Mouse (Mus musculus) neural tube, embryonic 15.5 days (tissue): Measurements from ENCODE around the gene D17Wsu92e. TPM values are rescaled to one million over a fixed set of nuclear protein-coding genes. Genes with fewer than 3 reads are reported as not detected.
A peak's percentile ranks its signal among the peaks of the same experiment; 100 is the strongest.

Source experiments
- ATAC-seq: fragments of 200-750 bp; cut with Nextera tagmentation; 2 replicates; pipeline ENCODE4 v1.8.0; 2017; ENCODE audit warnings: mild to moderate bottlenecking, moderate TSS enrichment, moderate library complexity; ENCODE audit not compliant: low FRiP score
- H3K27ac ChIP-seq: fragments of 300-500 bp; sonication (generic); replicated peaks from 2 replicates; pipeline ENCODE4 v1.5.1; 2015; ENCODE audit warnings: mild to moderate bottlenecking, inconsistent platforms
- H3K27me3 ChIP-seq: fragments of 300-500 bp; sonication (generic); replicated peaks from 2 replicates; pipeline ENCODE4 v1.6.1; 2015; ENCODE audit warnings: inconsistent platforms
- H3K36me3 ChIP-seq: fragments of 300-500 bp; sonication (generic); 2 replicates; pipeline ENCODE4 v1.6.1; 2015; ENCODE audit warnings: inconsistent platforms
- H3K4me1 ChIP-seq: fragments of 300-500 bp; sonication (generic); 2 replicates; pipeline ENCODE4 v1.6.1; 2015; ENCODE audit warnings: inconsistent platforms
- H3K4me2 ChIP-seq: fragments of 300-500 bp; sonication (generic); 2 replicates; pipeline ENCODE4 v1.6.1; 2015; ENCODE audit warnings: inconsistent platforms, mild to moderate bottlenecking, moderate library complexity
- H3K4me3 ChIP-seq: fragments of 300-500 bp; sonication (generic); replicated peaks from 2 replicates; pipeline ENCODE4 v1.5.1; 2015; ENCODE audit warnings: mild to moderate bottlenecking, inconsistent platforms
- H3K9ac ChIP-seq: fragments of 300-500 bp; sonication (generic); replicated peaks from 2 replicates; pipeline ENCODE4 v1.6.1; 2015; ENCODE audit warnings: mild to moderate bottlenecking, inconsistent platforms
- H3K9me3 ChIP-seq: fragments of 300-500 bp; sonication (generic); replicated peaks from 2 replicates; pipeline ENCODE4 v1.6.1; 2016; ENCODE audit warnings: inconsistent platforms
- WGBS: fragments of 180-500 bp; shearing (Covaris S2); methylation state at CpG from one replicate; pipeline ENCODE4 v1.1.7; 2015; ENCODE audit warnings: mixed read lengths; 5-methylcytosine and 5-hydroxymethylcytosine counted together
- polyA plus RNA-seq: library from polyadenylated mRNA; unstranded; fragments of >200 nt; fragmentation: Nextera tagmentation; extraction: Ambion mirVana; gene quantifications from 2 replicates; pipeline ENCODE4 v1.2.1, GENCODE M21; 2015

D17Wsu92e gene
- 9.3 and 12.2 TPM in 2 replicates for polyA plus RNA-seq

DNA sequence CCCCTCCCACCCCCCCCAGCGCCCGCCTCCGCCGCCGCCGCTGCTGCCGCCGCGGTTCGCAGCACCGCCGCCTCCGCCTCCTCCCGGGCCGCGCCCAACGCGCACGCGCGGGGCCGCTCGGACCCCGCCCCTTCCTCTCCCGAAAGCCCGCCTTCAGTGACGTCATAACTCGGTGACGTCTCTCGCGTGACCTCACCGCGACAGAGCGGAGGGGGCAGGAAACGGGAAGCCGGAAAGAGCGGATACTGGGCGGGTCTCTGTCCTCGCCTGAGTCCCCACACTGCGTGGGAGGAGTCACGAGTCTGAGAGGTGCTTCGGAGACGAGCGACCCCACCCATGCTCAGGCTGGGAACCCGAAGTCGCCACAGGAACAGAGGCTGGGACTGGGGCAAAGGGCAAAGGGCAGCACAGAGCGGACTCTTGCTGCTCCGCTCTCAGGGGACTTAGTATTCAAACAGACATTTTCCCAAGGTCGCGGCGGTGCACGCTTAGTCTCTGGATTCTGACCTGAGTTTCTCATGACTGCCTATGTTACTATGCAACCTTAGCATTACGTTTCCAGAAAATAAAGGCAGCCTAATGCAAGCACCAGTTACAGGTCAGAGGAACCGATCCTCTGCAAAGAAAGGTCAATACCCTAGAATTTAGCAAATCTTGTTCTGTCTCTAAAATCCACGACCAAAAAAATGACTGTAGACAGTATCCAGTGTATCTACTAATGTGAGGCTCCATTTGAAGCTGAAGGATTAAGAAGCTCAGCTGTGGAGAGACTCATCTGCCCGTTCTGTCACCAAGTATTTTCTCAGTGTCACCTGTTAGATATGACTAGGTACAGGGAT, at the start of gene D17Wsu92e:
Gene D17Wsu92e, minus strand, starts transcription at position 81 of the 839 bp plus-strand sequence.
- Histone ChIP-seq H3K4me3 (peak within 1 kb of the TSS; percentile 99), H3K36me3 (no peaks in the 10 kb centered on the region), H3K27ac (peak within 1 kb of the TSS; percentile 94), H3K27me3 (no peaks in the 10 kb centered on the region), H3K4me2 (peak within 1 kb of the TSS; percentile 84), H3K4me1 (peaks cover 29% of the 10 kb centered on the region), H3K9me3 (no peaks in the 10 kb centered on the region), H3K9ac (peak within 1 kb of the TSS; percentile 94)
- 3% methylated on average over 40 of the region's 56 CpGs for WGBS
- peak; percentile 97 for ATAC-seq

DNA sequence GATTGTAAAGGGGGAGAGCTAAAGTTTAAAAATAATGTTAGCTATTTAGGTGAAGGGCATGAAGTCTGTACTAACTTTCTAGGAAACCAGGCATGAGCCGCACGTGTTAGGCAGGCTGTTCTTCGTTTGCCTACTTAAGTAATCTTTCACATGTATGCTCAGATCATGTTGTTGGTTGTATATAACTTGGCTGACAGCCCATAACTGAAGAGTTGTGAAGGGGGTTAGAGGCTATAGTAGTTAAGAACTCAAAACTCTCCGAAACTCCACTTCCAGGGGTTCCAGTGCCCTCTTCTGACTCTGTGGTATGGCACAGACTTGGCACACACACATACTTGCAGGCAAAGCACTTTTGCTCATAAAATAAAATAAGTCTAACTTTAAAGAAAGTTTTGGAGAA, 46.3 kb upstream of the D17Wsu92e start:
- WGBS = 92% methylated on average over 4 of the region's 4 CpGs
- Histone ChIP-seq H3K4me1 (peaks cover 4% of the 10 kb centered on the region; the same call in 1 of the 2 replicates), H3K9me3 (no peaks in the 10 kb centered on the region), H3K27ac (no peak overlapping the region), H3K4me2 (no peak overlapping the region), H3K36me3 (no peaks in the 10 kb centered on the region), H3K27me3 (no peaks in the 10 kb centered on the region), H3K4me3 (no peak overlapping the region), H3K9ac (no peak overlapping the region)
- no peak for ATAC-seq

DNA sequence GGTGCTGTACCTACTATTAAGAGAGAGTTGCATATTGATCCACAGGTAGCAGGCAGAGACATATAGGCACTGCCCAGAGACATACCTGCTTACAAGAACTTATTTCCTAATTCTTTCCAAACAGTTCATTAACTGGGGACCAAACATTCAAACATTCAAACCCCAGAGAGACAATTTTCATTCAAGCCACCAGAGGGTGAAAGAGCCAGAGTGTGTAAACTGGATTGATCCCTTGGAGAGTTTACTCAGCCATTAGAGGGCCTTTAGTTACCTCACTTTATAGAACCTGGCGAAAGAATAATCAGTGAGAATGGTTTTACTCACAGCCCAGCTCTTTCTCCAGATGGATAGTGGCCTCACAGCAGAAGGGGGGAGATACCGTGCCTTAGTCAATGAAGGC, 45.0 kb upstream of the D17Wsu92e start:
- Histone ChIP-seq H3K36me3 (no peaks in the 10 kb centered on the region), H3K27ac (no peak overlapping the region), H3K4me2 (no peak overlapping the region), H3K9me3 (no peaks in the 10 kb centered on the region), H3K4me1 (peaks cover 10% of the 10 kb centered on the region; the same call in 1 of the 2 replicates), H3K27me3 (no peaks in the 10 kb centered on the region), H3K9ac (no peak overlapping the region), H3K4me3 (no peak overlapping the region)
- 57% methylated on average over 2 of the region's 2 CpGs for WGBS
- ATAC-seq = no peak

DNA sequence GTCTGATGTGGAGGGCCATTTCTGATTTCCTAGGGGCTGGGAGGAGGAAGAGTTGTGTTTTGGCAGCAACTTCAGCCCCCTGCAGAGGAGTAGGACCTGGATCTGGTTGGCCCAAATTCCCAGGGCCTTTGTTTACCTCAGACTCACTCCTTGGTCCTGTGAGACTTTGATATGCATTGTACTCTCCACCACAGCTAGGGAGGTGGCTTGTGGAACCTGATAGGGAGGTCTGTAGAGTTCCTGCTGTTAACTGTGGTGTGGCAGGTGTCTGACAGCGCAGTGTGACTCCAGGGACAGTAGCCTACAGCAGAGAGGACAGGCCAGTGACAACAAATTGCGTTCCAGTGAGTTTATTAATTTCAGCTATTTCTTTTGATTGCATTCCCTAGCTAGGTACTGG, 38.7 kb upstream of the D17Wsu92e start:
- H3K27ac ChIP-seq = no peak overlapping the region
- no peaks in the 10 kb centered on the region for H3K9me3 ChIP-seq
- no peak overlapping the region for H3K4me2 ChIP-seq
- WGBS = 28% methylated on average over 2 of the region's 2 CpGs
- no peak overlapping the region for H3K9ac ChIP-seq
- no peaks in the 10 kb centered on the region for H3K27me3 ChIP-seq
- no peak overlapping the region for H3K4me3 ChIP-seq
- ATAC-seq = no peak
- peaks cover 7% of the 10 kb centered on the region; the same call in 1 of the 2 replicates for H3K36me3 ChIP-seq
- peaks cover 35% of the 10 kb centered on the region for H3K4me1 ChIP-seq

DNA sequence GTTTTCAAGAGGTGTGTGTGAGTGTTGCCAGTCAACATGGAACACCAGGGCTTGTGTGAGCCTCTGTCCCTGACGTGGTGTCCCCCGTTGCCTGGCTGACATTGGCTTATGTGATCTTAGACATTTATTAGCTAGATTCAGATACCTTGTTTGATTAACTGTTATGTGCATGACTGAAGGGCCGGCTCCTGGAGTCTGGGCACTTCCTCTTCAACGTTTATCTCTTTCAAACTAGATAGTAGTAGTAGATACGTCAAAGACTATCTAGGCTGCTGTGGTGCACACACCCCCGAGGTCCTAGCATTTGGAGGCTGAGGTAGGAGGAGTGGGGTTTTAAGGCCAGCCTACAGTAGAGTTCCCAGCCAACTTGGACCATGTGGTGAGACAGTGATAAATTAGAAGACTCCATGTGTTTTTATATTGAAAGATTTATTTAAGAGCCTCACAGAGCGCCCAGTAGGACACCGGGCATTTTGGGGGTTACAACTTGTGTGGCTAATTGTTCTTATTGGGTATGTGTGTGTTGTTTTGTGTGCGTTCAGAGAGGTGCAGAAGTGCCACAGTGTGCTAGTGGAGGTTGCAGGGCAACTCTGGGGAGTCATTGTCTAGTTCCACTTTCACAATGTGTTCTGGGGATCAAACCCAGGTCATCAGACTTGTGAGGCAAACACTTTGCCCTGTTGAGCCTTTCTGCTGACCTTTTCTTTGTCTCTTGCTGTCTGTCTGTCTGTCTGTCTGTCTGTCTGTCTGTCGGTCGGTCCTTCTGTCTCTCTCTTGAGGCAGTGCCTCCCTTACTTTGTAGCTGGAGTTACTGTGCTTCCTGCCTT, 37.4 kb upstream of the D17Wsu92e start:
- peak overlapping the region; percentile 69 for H3K9ac ChIP-seq
- H3K4me1 ChIP-seq = peaks cover 35% of the 10 kb centered on the region
- 34% methylated on average over 11 of the region's 11 CpGs for WGBS
- peak overlapping the region; percentile 82 for H3K4me2 ChIP-seq
- H3K4me3 ChIP-seq = peak overlapping the region; percentile 90
- ATAC-seq = no peak
- peaks cover 15% of the 10 kb centered on the region for H3K36me3 ChIP-seq
- 0 out of 2 replicates have a peak overlapping the region, but pooled peaks have one; percentile 86 for H3K27ac ChIP-seq
- H3K27me3 ChIP-seq = no peaks in the 10 kb centered on the region
- H3K9me3 ChIP-seq = no peaks in the 10 kb centered on the region

DNA sequence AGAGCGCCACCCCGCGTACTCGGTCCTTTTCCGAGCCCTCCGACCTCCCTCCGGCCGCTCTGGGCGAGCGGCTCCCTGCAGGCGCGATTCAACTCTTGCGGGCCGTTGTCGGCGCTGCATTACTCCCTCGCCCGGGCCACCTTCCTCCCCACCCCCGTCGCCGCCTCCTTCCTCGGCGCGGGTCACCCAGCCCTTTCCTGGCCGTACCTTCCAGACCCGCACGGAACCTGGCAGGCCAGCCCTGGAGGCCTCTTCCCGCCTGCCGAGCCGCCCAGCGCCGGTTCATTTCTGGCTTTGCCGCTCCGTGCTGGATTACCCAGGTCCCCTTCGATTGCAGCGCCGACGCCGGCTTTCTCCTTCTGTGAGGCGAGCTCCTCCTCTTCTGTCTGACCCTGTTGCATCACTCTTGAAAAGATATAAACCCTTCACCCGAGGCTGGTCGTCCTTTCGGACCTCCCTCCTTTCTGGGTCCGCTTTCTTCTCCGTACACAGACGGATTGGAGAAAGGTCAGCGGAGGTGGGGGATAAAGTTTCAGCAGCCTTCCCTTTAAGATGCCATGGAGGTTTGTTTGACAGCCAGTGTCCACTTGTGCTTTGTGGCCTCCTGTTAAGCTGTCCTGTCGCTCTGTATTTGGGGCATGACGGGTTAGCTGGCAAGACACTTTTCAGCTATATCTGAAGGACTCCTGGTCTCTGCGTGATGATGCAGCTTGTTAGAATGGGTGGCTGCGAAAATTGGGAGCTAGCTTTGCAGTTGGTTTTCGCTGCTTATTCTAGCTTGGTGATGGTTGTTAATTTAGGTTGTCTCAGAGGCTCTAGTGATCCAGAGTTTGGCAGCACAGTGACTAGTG, 36.6 kb upstream of the D17Wsu92e start:
- H3K36me3 ChIP-seq = peaks cover 23% of the 10 kb centered on the region
- WGBS = 2% methylated on average over 46 of the region's 52 CpGs
- H3K4me3 ChIP-seq = peak overlapping the region; percentile 90
- H3K9me3 ChIP-seq = no peaks in the 10 kb centered on the region
- peaks cover 35% of the 10 kb centered on the region for H3K4me1 ChIP-seq
- peak overlapping the region; percentile 82 for H3K4me2 ChIP-seq
- peak overlapping the region; percentile 86 for H3K27ac ChIP-seq
- H3K9ac ChIP-seq = peak overlapping the region; percentile 69
- H3K27me3 ChIP-seq = no peaks in the 10 kb centered on the region
- peak; percentile 67; the same call in 1 of the 2 replicates for ATAC-seq

DNA sequence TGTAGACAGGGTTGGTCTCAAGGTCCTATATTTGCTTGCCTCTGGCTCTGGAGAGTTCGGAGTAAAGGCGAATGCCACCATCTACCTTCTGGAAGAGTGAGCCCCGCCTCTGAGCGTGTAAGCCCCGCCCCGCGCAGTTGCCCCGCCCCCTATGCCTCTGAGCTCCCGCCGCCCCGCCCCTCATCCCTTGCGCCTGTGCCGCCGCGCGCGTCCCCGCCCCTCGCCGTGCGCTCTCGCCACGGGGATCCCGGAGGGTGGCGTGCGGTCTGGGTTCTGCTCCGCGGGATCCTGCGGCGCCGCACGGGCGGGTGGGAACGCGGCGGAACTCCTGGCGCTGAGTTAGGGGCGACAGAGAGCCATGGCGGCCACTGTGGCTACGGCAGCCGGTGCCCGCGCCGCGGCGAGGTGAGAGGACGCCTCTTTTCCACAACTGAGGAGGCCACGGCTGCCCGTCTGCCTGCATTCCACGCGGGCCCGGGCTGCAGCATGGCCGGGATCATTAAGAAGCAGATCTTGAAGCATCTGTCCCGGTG, 35.9 kb upstream of the D17Wsu92e start, which contains the start of gene Uhrf1bp1:
Gene Uhrf1bp1, plus strand, starts transcription at position 177 of the 533 bp plus-strand sequence.
- WGBS = under 1% methylated on average over 54 of the region's 54 CpGs

DNA sequence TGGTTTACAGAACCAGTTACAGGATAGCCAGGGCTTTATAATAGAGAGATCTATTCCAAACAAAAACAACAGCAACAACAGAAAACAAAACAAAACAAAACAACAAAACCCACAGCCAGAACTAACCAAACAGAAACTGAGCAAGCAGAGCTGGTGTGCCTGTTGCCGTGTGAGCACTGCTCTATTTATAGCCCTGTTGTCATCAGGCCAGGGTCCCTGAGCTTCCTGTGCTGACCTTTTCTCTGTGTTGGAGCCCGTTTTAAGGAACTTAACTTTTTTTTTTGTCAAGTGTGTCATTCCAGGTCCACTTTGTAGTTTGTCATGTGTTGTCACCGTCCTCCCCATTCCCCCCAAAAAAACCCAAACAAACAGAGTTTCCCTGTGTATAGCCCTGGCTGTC, 30.6 kb upstream of the D17Wsu92e start:
- H3K36me3 ChIP-seq = peaks cover 78% of the 10 kb centered on the region
- WGBS = 74% methylated on average over 3 of the region's 3 CpGs

More for the DNA sequence above, 35.9 kb upstream of the D17Wsu92e start, which contains the start of gene Uhrf1bp1:
- peak; percentile 92 for ATAC-seq
- Histone ChIP-seq H3K36me3 (peaks cover 27% of the 10 kb centered on the region), H3K9ac (peak within 1 kb of the TSS; percentile 69), H3K27ac (peak within 1 kb of the TSS; percentile 86), H3K4me3 (peak within 1 kb of the TSS; percentile 90), H3K4me2 (peak within 1 kb of the TSS; percentile 82), H3K9me3 (no peaks in the 10 kb centered on the region), H3K27me3 (no peaks in the 10 kb centered on the region), H3K4me1 (peaks cover 35% of the 10 kb centered on the region)

DNA sequence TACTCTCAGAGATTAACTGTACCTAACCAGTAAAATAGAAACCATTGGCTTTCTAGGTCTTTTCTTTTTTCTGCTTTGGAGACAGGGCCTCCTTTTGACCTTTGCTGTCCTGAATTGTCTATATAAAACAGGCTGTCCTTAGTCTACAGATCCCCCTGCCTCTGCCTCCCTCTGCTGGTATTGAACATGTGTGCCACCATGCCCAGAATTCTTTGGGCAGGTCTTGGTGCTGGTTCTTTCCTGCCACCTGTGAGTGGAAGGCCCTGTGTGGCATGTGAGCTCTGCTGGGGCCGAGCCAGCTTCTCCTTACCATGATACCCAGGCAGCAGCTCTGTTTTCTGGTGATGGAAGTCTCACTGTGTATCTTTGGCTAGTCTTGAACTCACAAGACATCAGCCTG, 27.9 kb upstream of the D17Wsu92e start:
- H3K36me3 ChIP-seq = peaks cover 87% of the 10 kb centered on the region
- H3K27me3 ChIP-seq = no peaks in the 10 kb centered on the region
- H3K4me2 ChIP-seq = no peak overlapping the region
- no peaks in the 10 kb centered on the region for H3K4me1 ChIP-seq
- H3K27ac ChIP-seq = no peak overlapping the region
- H3K9me3 ChIP-seq = no peaks in the 10 kb centered on the region
- H3K9ac ChIP-seq = no peak overlapping the region
- no peak for ATAC-seq
- 97% methylated on average over 1 of the region's 1 CpGs for WGBS
- H3K4me3 ChIP-seq = no peak overlapping the region

More for the DNA sequence above, 30.6 kb upstream of the D17Wsu92e start:
- no peak overlapping the region for H3K27ac ChIP-seq
- no peaks in the 10 kb centered on the region for H3K27me3 ChIP-seq
- ATAC-seq = no peak
- no peaks in the 10 kb centered on the region for H3K9me3 ChIP-seq
- no peak overlapping the region for H3K4me3 ChIP-seq
- 0 out of 2 replicates have a peak, but pooled peaks cover 2% of the 10 kb centered on the region for H3K4me1 ChIP-seq
- H3K9ac ChIP-seq = no peak overlapping the region
- no peak overlapping the region for H3K4me2 ChIP-seq

DNA sequence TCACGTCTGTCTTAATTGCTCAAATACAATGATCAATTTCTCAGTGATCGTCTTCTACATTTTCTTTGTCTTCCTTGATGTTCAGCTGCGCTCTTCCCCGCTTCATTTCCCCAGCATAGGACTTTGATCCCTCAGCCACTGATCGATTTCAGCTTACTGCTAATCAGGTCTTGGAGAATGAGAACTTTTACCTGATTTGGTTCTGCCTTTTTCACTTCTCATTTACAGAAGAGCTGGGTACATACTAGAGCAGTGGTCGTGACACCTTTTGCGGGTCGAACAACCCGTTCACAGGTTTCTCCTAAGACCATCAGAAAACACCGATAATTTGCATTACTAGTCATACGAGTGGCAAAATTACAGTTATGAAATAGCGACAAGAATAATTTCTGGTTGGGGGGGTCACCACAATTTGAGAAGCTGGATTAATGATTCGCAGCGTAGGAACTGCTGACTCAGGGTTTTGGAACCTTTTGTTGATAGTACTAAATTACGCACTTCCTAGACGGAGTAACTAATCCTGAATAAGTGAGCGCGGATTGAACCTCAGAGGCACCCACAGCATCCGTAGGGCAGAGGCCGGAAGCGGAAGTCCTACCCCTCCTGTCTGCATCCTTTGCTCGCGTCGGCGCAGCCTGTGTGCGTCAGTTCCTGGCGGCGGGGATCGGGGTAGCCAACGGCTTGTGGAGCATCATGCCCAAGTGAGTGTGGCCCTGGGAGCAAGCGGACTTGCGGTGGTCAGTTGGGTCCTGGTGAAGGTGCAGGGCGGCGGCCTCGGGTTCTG, 19.2 kb upstream of the D17Wsu92e start:
- peak overlapping the region; percentile 89 for H3K4me3 ChIP-seq
- H3K4me1 ChIP-seq = peaks cover 19% of the 10 kb centered on the region
- peak overlapping the region; percentile 73 for H3K9ac ChIP-seq
- H3K4me2 ChIP-seq = peak overlapping the region; percentile 74
- H3K27me3 ChIP-seq = peaks cover 7% of the 10 kb centered on the region; the same call in 1 of the 2 replicates
- peak overlapping the region; percentile 76 for H3K27ac ChIP-seq
- no peaks in the 10 kb centered on the region for H3K9me3 ChIP-seq
- WGBS = 3% methylated on average over 35 of the region's 35 CpGs
- peak; percentile 97 for ATAC-seq
- peaks cover 25% of the 10 kb centered on the region for H3K36me3 ChIP-seq
